Mouse (Mus musculus) small intestine, adult 2 months (tissue): ENCODE results near the gene Wdr12. TPM values are rescaled to one million over a fixed set of nuclear protein-coding genes. Genes with fewer than 3 reads are reported as not detected.
"Not testable (repeated sequence)": the region's sequence is repeated elsewhere in the genome, so short reads cannot be mapped to it uniquely, and the experiment has no call there.

Source experiments
- H3K27ac ChIP-seq: fragments of 200-500 bp; 2 replicates; pipeline ENCODE4 v1.5.1; 2012; ENCODE audit warnings: low read depth, low read length, control low read depth, inconsistent platforms; ENCODE audit not compliant: insufficient read depth
- H3K27me3 ChIP-seq: fragments of 200-500 bp; 2 replicates; pipeline ENCODE4 v1.6.1; 2012; ENCODE audit warnings: mild to moderate bottlenecking, moderate library complexity, low read length, inconsistent platforms; ENCODE audit not compliant: control insufficient read depth, insufficient read depth
- H3K36me3 ChIP-seq: fragments of 200-500 bp; 2 replicates; pipeline ENCODE4 v1.6.1; 2012; ENCODE audit warnings: mild to moderate bottlenecking, low read length, control low read depth, inconsistent platforms; ENCODE audit not compliant: control insufficient read depth, insufficient read depth
- H3K4me1 ChIP-seq: fragments of 200-500 bp; 2 replicates; pipeline ENCODE4 v1.6.1; 2012; ENCODE audit warnings: low read length, inconsistent platforms, mixed read lengths; ENCODE audit not compliant: control insufficient read depth, insufficient read depth, insufficient read length
- H3K4me3 ChIP-seq: fragments of 200-500 bp; 2 replicates; pipeline ENCODE4 v1.5.1; 2012; ENCODE audit warnings: low read depth, mild to moderate bottlenecking, control low read depth, inconsistent platforms, low read length, moderate library complexity
- CTCF ChIP-seq: fragments of 200-500 bp; IDR thresholded peaks from 2 replicates; pipeline ENCODE4 v1.5.1; 2012; ENCODE audit warnings: low read depth, mild to moderate bottlenecking, control low read depth, inconsistent platforms, low read length, moderate library complexity, mixed read lengths; ENCODE audit not compliant: insufficient replicate concordance, insufficient read length; ENCODE audit errors: extremely low read depth
- POLR2A ChIP-seq: fragments of 200-500 bp; IDR thresholded peaks from 2 replicates; pipeline ENCODE4 v1.6.1; 2012; ENCODE audit warnings: low read depth, mild to moderate bottlenecking, control low read depth, inconsistent platforms, low read length, moderate library complexity
- WGBS: fragments of 180-500 bp; shearing (Covaris S2); methylation state at CpG from one replicate; pipeline ENCODE4 v1.1.7; 2018; 5-methylcytosine and 5-hydroxymethylcytosine counted together
- polyA plus RNA-seq: library from polyadenylated mRNA; depleted of rRNA; stranded (reverse); fragments of >200 nt; gene quantifications from 2 replicates; pipeline ENCODE4 v1.2.3, GENCODE M21; 2012

Wdr12 gene
- polyA plus RNA-seq, 1 experiment = 0.49 TPM

GRCm38 (mm10) chr1:60096572-60097276 lies 1.7 kb downstream of the Wdr12 start:
- H3K27ac ChIP-seq = no peak overlapping the region
- no peak for TF ChIP-seq CTCF
- no peak for TF ChIP-seq POLR2A
- H3K4me3 ChIP-seq = peak overlapping the region; percentile 69
- 4% methylated on average over 13 of the region's 13 CpGs for WGBS
- no peaks in the 10 kb centered on the region for H3K27me3 ChIP-seq
- H3K36me3 ChIP-seq = peaks cover 8% of the 10 kb centered on the region
- H3K4me1 ChIP-seq = no peaks in the 10 kb centered on the region

- Histone ChIP-seq H3K4me3 (no peak overlapping the region), H3K27ac (no peak overlapping the region), H3K4me1 (no peaks in the 10 kb centered on the region), H3K27me3 (no peaks in the 10 kb centered on the region), H3K36me3 (peaks cover 14% of the 10 kb centered on the region)
- no peak for TF ChIP-seq POLR2A
- no peak for TF ChIP-seq CTCF
- WGBS = 90% methylated on average over 6 of the region's 6 CpGs
Measured at GRCm38 (mm10) chr1:60076411-60076810, 22.0 kb downstream of the Wdr12 start.

- H3K27me3 ChIP-seq = no peaks in the 10 kb centered on the region
- no peak overlapping the region for H3K27ac ChIP-seq
- no peak for TF ChIP-seq CTCF
- no peak overlapping the region for H3K4me3 ChIP-seq
- peaks cover 12% of the 10 kb centered on the region for H3K36me3 ChIP-seq
- H3K4me1 ChIP-seq = no peaks in the 10 kb centered on the region
- WGBS = 76% methylated on average over 3 of the region's 3 CpGs
Measured at GRCm38 (mm10) chr1:60075590-60075989, 22.9 kb downstream of the Wdr12 start.

- Histone ChIP-seq H3K36me3 (peaks cover 9% of the 10 kb centered on the region), H3K27ac (no peak overlapping the region), H3K4me3 (no peak overlapping the region), H3K4me1 (no peaks in the 10 kb centered on the region), H3K27me3 (no peaks in the 10 kb centered on the region)
- 49% methylated on average over 2 of the region's 2 CpGs for WGBS
- TF ChIP-seq CTCF (no peak), POLR2A (no peak)
Measured at GRCm38 (mm10) chr1:60074935-60075334, 23.5 kb downstream of the Wdr12 start.

GRCm38 (mm10) chr1:60070725-60071124 lies 27.7 kb downstream of the Wdr12 start:
- not testable (repeated sequence) for H3K27ac ChIP-seq, H3K36me3 ChIP-seq, H3K27me3 ChIP-seq, H3K4me1 ChIP-seq, H3K4me3 ChIP-seq

- 87% methylated on average over 3 of the region's 3 CpGs for WGBS
- Histone ChIP-seq H3K27ac (no peak overlapping the region), H3K4me3 (no peak overlapping the region), H3K27me3 (no peaks in the 10 kb centered on the region), H3K36me3 (no peaks in the 10 kb centered on the region), H3K4me1 (no peaks in the 10 kb centered on the region)
- no peak for TF ChIP-seq CTCF
- no peak for TF ChIP-seq POLR2A
Measured at GRCm38 (mm10) chr1:60056310-60056709, 42.1 kb downstream of the Wdr12 start.

- 35% methylated on average over 3 of the region's 3 CpGs for WGBS
- Histone ChIP-seq H3K36me3 (no peaks in the 10 kb centered on the region), H3K4me3 (no peak overlapping the region), H3K27me3 (no peaks in the 10 kb centered on the region; the same call in 1 of the 2 replicates), H3K27ac (no peak overlapping the region), H3K4me1 (no peaks in the 10 kb centered on the region)
- TF ChIP-seq CTCF = peak; percentile 20; the same call in 1 of the 2 replicates
- no peak for TF ChIP-seq POLR2A
Measured at GRCm38 (mm10) chr1:60054659-60055058, 43.8 kb downstream of the Wdr12 start.

GRCm38 (mm10) chr1:60047481-60047880 lies 51.0 kb downstream of the Wdr12 start:
- H3K4me3 ChIP-seq, H3K27ac ChIP-seq, H3K36me3 ChIP-seq, H3K4me1 ChIP-seq: not testable (repeated sequence)
- WGBS = 89% methylated on average over 5 of the region's 5 CpGs
- H3K27me3 ChIP-seq = peaks cover 13% of the 10 kb centered on the region
